Mouse (Mus musculus): ENCODE data around the gene Chad.
A peak's percentile ranks its signal among the peaks of the same experiment; 100 is the strongest.

DNA sequence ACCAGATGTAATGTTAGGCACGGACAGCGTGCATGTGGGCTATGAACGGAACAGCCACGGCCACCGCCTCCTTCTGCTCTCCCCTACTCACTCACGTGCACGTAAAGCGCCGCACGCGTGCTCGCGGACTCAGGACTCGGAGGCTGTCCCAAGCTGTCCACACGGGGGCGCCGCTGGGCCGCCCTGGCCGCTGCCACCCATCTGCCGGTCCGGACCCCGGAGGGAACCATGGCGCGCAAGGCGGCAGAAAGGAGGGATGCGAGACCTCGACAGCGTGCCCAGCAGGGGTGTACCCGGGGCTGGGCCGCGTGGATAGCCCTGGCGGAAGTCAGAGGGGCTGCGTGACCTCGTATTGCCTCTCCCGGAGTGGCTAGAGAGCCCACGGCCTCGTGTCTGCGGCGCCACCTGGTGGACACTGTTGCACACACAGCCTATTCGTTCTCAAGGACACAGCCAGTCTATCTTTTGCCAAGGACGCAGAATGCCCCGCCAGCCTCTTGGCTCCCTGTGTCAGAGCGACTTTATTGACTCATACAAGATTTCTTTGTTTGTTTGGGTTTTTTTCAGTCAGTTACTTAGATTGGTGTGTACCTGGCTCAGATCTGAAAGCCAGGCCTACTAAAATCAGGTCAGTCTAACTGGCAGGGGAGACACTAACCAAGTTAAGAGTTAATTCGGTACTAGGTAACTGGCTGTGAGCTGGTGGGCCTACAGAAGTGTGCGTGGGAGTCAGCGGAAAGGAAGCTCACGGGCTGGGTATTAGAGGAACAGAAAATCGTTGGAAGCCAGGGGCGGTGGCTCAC, 15.8 kb upstream of the Chad start, which contains the start of gene Rsad1:
- TF ChIP-seq CTCF (IDR thresholded peaks at IDR 0.05; ENCODE audit: control insufficient read depth, insufficient read depth, low read length) (peak; percentile 88), POLR2A (IDR thresholded peaks at IDR 0.05; ENCODE audit: borderline replicate concordance, control insufficient read depth, low read depth, low read length) (peak; percentile 33; the same call in 1 of the 2 replicates)

Measured in bone marrow, adult 2 months (tissue).